Mouse (Mus musculus) adrenal gland, postnatal 25 days (tissue): ENCODE measurements around the gene Capn6. TPM values are rescaled to one million over a fixed set of nuclear protein-coding genes. Genes with fewer than 3 reads are reported as not detected.

Experiments
- DNase-seq: peaks from one replicate; pipeline ENCODE4 v3.0.0; 2021; ENCODE audit warnings: mixed read lengths
- long read RNA-seq: library from polyadenylated mRNA; stranded (forward); transcript quantifications from one replicate; pipeline ENCODE4 v2.0.0, GENCODE M21; 2021
- microRNA-seq, 2 experiments: library from miRNA; unstranded; fragments of <30 nt; microRNA quantifications; one replicate each; pipeline ENCODE4 v1.2.0; 2021
- total RNA-seq: library from RNA; stranded (reverse); gene quantifications from 2 replicates; pipeline ENCODE4 v1.2.3, GENCODE M21; 2021

Capn6 gene
- total RNA-seq: 0.18 TPM in 1 of 2 replicates, not detected in the other
- long read RNA-seq: 0 reads

GRCm38 (mm10) chrX:143827212-143827611 lies at the start of gene Capn6:
Capn6 (minus strand) TSS chrX:143827414.
- DNase-seq: no peak

DNA sequence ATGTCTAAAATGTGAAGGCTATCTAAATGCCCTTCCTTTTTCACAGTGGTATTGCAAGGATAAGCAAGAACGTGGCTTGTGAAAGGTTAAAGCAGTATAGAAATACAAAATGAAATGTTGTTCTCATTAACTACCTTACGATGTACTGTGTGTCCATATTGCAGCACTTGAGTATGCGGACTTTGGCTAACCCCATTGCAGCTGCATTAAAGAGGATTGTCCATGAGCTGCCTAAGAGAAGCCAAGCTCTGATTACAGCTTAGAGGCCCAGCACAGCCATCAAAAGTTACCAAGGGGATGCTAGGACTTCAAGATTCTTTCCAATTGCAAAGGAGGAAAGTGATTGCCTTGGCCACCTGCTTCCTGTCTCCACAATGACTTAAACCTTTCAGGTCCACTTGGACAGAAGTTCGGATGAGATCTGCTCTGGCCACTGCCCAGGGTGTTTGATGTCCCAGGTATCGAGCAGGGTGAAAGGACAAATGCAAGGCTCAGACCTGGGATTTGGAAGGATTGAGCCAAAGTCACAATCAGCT lies 40.0 kb upstream of the Capn6 start:
- DNase-seq: no peak

DNA sequence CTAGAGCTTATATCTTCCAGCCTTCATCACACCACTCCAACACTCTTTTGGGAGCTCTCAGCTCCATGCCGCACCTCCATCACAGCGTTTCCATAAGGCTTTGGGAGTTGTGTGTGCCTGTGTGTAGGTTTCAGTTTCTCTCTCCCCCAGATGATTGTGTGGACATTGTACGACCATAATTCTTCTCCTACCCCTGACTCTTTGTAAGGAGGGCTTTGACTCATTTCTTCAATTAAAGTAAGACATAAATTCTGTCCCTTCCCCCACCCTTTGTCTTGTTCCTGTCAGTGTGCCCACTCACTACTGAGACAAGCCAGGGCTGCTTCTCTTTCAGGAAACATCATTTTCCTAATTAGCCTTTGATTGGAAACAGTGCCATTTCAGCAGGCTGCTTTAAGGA lies 24.1 kb upstream of the Capn6 start:
- no peak for DNase-seq

- no peak for DNase-seq
Measured at GRCm38 (mm10) chrX:143849969-143850368, 22.8 kb upstream of the Capn6 start.

GRCm38 (mm10) chrX:143846637-143847036 lies 19.4 kb upstream of the Capn6 start:
- no peak for DNase-seq

DNA sequence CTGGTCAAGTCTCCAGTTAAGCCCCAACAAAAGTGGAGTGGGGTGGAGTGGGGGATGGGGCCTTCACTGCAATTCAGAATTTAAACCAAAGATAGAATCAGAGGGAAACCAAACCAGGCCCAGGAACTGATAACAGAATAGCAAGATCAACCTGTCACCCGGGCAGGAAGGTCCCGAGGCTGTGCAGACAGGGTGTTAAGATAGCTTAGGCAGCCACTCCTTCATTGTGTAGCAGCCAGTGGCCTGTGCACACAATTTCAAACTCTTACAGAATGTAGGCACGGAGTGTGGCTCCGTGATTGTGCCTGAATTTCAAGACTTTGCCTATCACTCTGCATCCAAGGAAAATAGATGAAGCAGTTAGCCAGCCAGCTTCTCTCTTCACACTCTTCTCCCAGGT lies 693 bp downstream of the Capn6 start:
- no peak for DNase-seq

- DNase-seq: no peak
Measured at GRCm38 (mm10) chrX:143818961-143819360, 8.3 kb downstream of the Capn6 start.

GRCm38 (mm10) chrX:143815948-143816347 lies 11.3 kb downstream of the Capn6 start:
- no peak for DNase-seq

DNA sequence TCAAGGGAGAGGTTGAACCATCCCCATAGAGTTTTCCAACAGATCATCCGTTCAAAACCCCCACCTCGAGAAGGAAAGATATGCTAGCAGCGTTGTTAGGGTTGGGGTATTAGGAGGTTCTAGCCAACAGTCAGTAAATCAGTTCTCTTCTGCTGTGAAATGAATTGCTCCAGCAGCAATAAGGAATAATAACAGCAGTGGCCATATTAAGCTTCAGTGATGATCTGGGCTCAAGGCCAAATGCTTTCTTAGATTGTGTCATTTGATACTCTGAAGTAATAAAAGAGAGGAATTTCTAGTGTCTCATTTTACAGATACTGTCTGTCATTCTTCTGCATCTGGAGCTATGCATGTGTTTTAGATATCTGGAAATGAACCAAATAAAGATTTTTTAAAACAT lies 64.7 kb downstream of the Capn6 start:
- no peak for DNase-seq

Small RNA genes within 50 kb of the gene (microRNA-seq; reads per million reads assigned to microRNA genes)
- 0 reads per million in 2 experiments for gene Gm47298

Other genes with a start within 250 kb of the Capn6 start
- 0.48 and 0.73 TPM in 2 replicates for gene Dcx, start 105.9 kb upstream of the Capn6 start, total RNA-seq